Mouse (Mus musculus): Measurements from ENCODE around the gene Thrb.
A peak's percentile ranks its signal among the peaks of the same experiment; 100 is the strongest.
"Not testable (repeated sequence)": the region's sequence is repeated elsewhere in the genome, so short reads cannot be mapped to it uniquely, and the experiment has no call there.

Thrb gene

GRCm38 (mm10) chr14:17917899-17918298 is 257.8 kb downstream of the Thrb start:
- ATAC-seq (ENCODE audit: insufficient number of reproducible peaks, low FRiP score, low TSS enrichment), result no peak

GRCm38 (mm10) chr14:17922807-17923704 is 263.0 kb downstream of the Thrb start:
- no peak for ATAC-seq (ENCODE audit: insufficient number of reproducible peaks, low FRiP score, low TSS enrichment)

- ATAC-seq (ENCODE audit: insufficient number of reproducible peaks, low FRiP score, low TSS enrichment), result peak; percentile 86
Observed at GRCm38 (mm10) chr14:17927469-17927868, 267.4 kb downstream of the Thrb start.

GRCm38 (mm10) chr14:17929585-17929984 is 269.5 kb downstream of the Thrb start:
- ATAC-seq (ENCODE audit: insufficient number of reproducible peaks, low FRiP score, low TSS enrichment), result no peak

- no peak for ATAC-seq (ENCODE audit: insufficient number of reproducible peaks, low FRiP score, low TSS enrichment)
Observed at GRCm38 (mm10) chr14:17933475-17933874, 273.4 kb downstream of the Thrb start.

GRCm38 (mm10) chr14:17934779-17935178 is 274.7 kb downstream of the Thrb start:
- ATAC-seq (ENCODE audit: insufficient number of reproducible peaks, low FRiP score, low TSS enrichment), result not testable (repeated sequence)

GRCm38 (mm10) chr14:17954038-17954437 is 294.0 kb downstream of the Thrb start:
- ATAC-seq (ENCODE audit: insufficient number of reproducible peaks, low FRiP score, low TSS enrichment), result no peak

- no peak for ATAC-seq (ENCODE audit: insufficient number of reproducible peaks, low FRiP score, low TSS enrichment)
Observed at GRCm38 (mm10) chr14:17959901-17960300, 299.8 kb downstream of the Thrb start.

GRCm38 (mm10) chr14:17967117-17967726 is 307.2 kb downstream of the Thrb start:
- peak; percentile 77 for ATAC-seq (ENCODE audit: insufficient number of reproducible peaks, low FRiP score, low TSS enrichment)

GRCm38 (mm10) chr14:17972132-17972531 is 312.1 kb downstream of the Thrb start:
- ATAC-seq (ENCODE audit: insufficient number of reproducible peaks, low FRiP score, low TSS enrichment), result no peak

- ATAC-seq (ENCODE audit: insufficient number of reproducible peaks, low FRiP score, low TSS enrichment), result no peak
Observed at GRCm38 (mm10) chr14:17972665-17973064, 312.6 kb downstream of the Thrb start.

GRCm38 (mm10) chr14:17975786-17976185 is 315.7 kb downstream of the Thrb start:
- ATAC-seq (ENCODE audit: insufficient number of reproducible peaks, low FRiP score, low TSS enrichment), result no peak

- no peak for ATAC-seq (ENCODE audit: insufficient number of reproducible peaks, low FRiP score, low TSS enrichment)
Observed at GRCm38 (mm10) chr14:17978259-17978658, 318.2 kb downstream of the Thrb start.

GRCm38 (mm10) chr14:17981258-17981657 is 321.2 kb downstream of the Thrb start:
- no peak for ATAC-seq (ENCODE audit: insufficient number of reproducible peaks, low FRiP score, low TSS enrichment)

GRCm38 (mm10) chr14:17982017-17982416 is 322.0 kb downstream of the Thrb start:
- ATAC-seq (ENCODE audit: insufficient number of reproducible peaks, low FRiP score, low TSS enrichment), result no peak

- no peak for ATAC-seq (ENCODE audit: insufficient number of reproducible peaks, low FRiP score, low TSS enrichment)
Observed at GRCm38 (mm10) chr14:17983390-17983789, 323.3 kb downstream of the Thrb start.

- ATAC-seq (ENCODE audit: insufficient number of reproducible peaks, low FRiP score, low TSS enrichment), result no peak
Observed at GRCm38 (mm10) chr14:17983839-17984238, 323.8 kb downstream of the Thrb start.

GRCm38 (mm10) chr14:17988580-17988979 is 328.5 kb downstream of the Thrb start:
- ATAC-seq (ENCODE audit: insufficient number of reproducible peaks, low FRiP score, low TSS enrichment), result no peak

- no peak for ATAC-seq (ENCODE audit: insufficient number of reproducible peaks, low FRiP score, low TSS enrichment)
Observed at GRCm38 (mm10) chr14:17989182-17989581, 329.1 kb downstream of the Thrb start.

- ATAC-seq (ENCODE audit: insufficient number of reproducible peaks, low FRiP score, low TSS enrichment), result no peak
Observed at GRCm38 (mm10) chr14:17990186-17990585, 330.1 kb downstream of the Thrb start.

GRCm38 (mm10) chr14:18001886-18002285 is 341.8 kb downstream of the Thrb start:
- ATAC-seq (ENCODE audit: insufficient number of reproducible peaks, low FRiP score, low TSS enrichment), result no peak

- no peak for ATAC-seq (ENCODE audit: insufficient number of reproducible peaks, low FRiP score, low TSS enrichment)
Observed at GRCm38 (mm10) chr14:18003686-18004085, 343.6 kb downstream of the Thrb start.
